Mouse (Mus musculus): ENCODE data around the gene Nabp2.

DNA sequence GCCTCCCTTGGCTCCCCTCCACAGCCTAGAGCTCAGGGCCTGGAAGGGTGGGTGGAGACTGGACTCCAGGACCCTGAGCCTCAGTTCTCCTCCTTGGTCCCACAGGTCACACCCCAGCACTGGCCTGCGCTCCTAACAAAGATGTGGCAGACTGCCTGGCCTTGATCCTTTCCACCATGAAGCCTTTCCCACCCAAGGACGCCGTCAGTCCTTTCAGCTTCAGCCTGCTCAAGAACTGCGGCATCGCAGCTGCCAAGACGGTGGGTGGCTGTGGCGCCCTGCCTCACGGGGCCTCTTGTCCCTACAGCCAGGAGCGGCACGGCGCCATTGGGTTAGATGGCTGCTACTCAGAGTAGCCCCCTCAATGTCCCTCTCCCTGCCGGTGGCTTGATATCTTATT is 20.9 kb downstream of the Nabp2 start:
- no peak for TF ChIP-seq CTCF (conservative IDR thresholded peaks at IDR 0.05; ENCODE audit: low read length)
- TF ChIP-seq POU5F1 (IDR thresholded peaks at IDR 0.05; ENCODE audit: borderline replicate concordance, low read length) = no peak
- no peak for TF ChIP-seq NANOG (IDR thresholded peaks at IDR 0.05; ENCODE audit: borderline replicate concordance, low read length)

All from E14TG2a.4 (cell line).